Mouse (Mus musculus): ENCODE results near the gene Coro7. TPM values are rescaled to one million over a fixed set of nuclear protein-coding genes. Genes with fewer than 3 reads are reported as not detected.
"Not testable (repeated sequence)": the region's sequence is repeated elsewhere in the genome, so short reads cannot be mapped to it uniquely, and the experiment has no call there.

Coro7 gene
- polyA plus RNA-seq, 1 experiment from 2014 or later = 22.0 TPM

DNA sequence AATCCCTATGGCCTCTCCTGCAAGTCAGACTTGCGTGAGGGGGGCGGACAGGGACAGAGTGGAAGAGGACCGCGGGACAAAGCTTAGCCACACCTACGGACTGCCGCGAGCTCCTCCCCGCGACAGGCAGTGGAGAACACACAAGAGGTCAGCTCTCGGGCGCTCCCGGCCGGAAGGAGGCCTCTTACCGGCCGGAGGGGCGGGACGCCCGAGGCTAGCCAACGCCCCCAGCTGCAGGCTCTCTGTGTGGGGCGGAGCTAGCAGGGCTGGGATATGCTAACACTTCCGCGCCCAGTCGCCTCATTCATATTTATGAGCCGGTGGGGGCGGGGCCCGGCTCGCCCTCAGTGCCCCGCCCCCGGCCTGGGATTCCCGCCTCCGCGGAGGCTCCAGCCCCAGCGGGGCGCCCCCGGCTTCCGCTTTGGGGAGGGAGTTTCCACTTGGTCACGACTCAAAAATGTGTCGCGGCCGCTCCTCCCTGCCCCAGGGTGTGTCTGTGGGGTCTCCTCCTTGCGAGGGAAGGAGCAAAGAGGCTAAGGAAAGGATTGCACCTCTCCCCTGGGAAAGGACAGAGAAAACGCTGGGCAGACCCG, 93.0 kb downstream of the Coro7 start:
- Histone ChIP-seq H3K4me1 (peaks cover 28% of the 10 kb centered on the region), H3K27ac (peak overlapping the region; percentile 89), H3K9me3 (replicated peaks) (no peaks in the 10 kb centered on the region), H3K36me3 (peaks cover 18% of the 10 kb centered on the region), H3K4me2 (peak overlapping the region; percentile 70), H3K4me3 (replicated peaks) (peak overlapping the region; percentile 46), H3K27me3 (no peaks in the 10 kb centered on the region), H3K9ac (peak overlapping the region; percentile 50)
- ATAC-seq (replicated peaks; ENCODE audit: low FRiP score) = peak; percentile 98
- WGBS = under 1% methylated on average over 43 of the region's 43 CpGs

DNA sequence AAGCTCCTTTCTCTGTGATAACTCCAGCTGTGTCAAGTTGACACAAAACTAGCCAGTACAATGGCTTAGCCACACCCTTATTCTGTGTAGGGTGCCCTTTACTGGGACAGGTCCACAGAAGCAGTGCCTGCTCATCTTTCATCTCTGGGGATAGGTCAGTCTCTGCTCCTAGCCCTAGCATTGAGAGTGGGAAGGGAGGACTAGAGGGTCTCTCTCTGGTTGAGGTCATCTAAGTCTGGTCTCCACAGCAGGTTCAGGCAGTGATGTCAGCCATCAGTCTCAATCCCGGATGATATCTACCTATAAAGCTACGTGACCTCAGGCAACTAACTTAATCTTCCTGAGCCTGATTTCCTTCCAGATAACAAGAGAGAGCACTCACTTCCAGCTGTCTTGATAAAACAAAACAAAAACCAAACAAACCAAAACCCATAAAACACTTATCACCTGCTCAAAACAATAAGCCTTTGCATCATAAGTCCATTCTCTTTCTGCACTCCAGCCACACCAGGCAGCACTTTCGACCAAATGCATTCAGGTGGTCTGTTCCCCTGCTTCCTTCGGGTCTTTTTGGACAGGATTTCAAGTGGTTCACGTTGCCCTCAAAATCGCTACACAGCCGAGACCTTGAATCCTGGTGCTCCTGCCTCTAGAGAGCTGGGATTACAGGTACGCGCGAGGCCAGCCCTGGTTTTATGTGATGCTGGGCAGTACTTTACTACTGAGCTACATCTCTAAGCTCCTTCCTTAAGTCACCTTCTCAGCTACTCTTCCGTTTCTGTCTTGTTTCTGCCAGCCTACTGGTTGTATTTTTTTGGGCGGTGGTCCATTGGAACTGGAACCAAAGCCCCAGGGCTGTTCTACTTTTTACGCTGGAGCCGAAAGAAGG, 93.7 kb downstream of the Coro7 start:
- Histone ChIP-seq H3K4me3 (replicated peaks) (peak overlapping the region; percentile 46), H3K4me2 (peak overlapping the region; percentile 70), H3K27ac (peak overlapping the region; percentile 89), H3K9ac (peak overlapping the region; percentile 50), H3K9me3 (replicated peaks) (no peaks in the 10 kb centered on the region), H3K4me1 (peaks cover 27% of the 10 kb centered on the region), H3K36me3 (peaks cover 16% of the 10 kb centered on the region), H3K27me3 (no peaks in the 10 kb centered on the region)
- 5% methylated on average over 14 of the region's 14 CpGs for WGBS
- peak; percentile 50 for ATAC-seq (replicated peaks; ENCODE audit: low FRiP score)

GRCm38 (mm10) chr16:4584438-4584837, 95.1 kb downstream of the Coro7 start:
- Histone ChIP-seq H3K27ac (no peak overlapping the region), H3K9ac (no peak overlapping the region), H3K4me2 (no peak overlapping the region), H3K4me1 (peaks cover 27% of the 10 kb centered on the region), H3K36me3 (peaks cover 2% of the 10 kb centered on the region; the same call in 1 of the 2 replicates), H3K27me3 (no peaks in the 10 kb centered on the region), H3K4me3 (replicated peaks) (no peak overlapping the region), H3K9me3 (replicated peaks) (no peaks in the 10 kb centered on the region)
- 82% methylated on average over 5 of the region's 5 CpGs for WGBS
- no peak for ATAC-seq (replicated peaks; ENCODE audit: low FRiP score)

DNA sequence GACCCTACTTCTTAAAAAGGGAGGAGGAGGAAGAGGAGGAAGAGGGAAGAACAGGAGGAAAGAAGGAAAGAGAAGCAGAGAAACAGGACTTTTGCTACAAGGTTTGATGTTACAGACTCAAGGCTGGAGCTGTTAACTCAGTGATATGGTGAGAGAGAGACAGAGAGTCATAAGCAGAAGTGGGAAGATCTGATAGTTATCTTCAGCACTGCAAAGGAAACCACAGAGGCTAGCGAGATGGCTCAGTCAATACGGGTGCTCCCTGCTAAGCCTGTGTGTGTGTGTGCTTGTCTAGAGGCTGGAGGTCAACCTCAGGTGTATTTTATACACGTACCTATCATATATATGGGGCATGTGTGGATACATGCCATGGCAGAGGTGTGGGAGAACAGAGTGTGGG, 95.8 kb downstream of the Coro7 start:
- Histone ChIP-seq H3K4me2 (no peak overlapping the region), H3K27me3 (no peaks in the 10 kb centered on the region), H3K4me3 (replicated peaks) (no peak overlapping the region), H3K9ac (no peak overlapping the region), H3K4me1 (peaks cover 29% of the 10 kb centered on the region), H3K9me3 (replicated peaks) (no peaks in the 10 kb centered on the region), H3K27ac (no peak overlapping the region), H3K36me3 (no peaks in the 10 kb centered on the region)
- WGBS = 76% methylated on average over 3 of the region's 3 CpGs
- ATAC-seq (replicated peaks; ENCODE audit: low FRiP score) = no peak

- H3K9me3 ChIP-seq (replicated peaks); H3K27me3 ChIP-seq; H3K4me3 ChIP-seq (replicated peaks); H3K36me3 ChIP-seq; H3K9ac ChIP-seq; H3K4me2 ChIP-seq; ATAC-seq (replicated peaks; ENCODE audit: low FRiP score); H3K27ac ChIP-seq: not testable (repeated sequence)
- WGBS = 86% methylated on average over 4 of the region's 4 CpGs
- H3K4me1 ChIP-seq = peaks cover 13% of the 10 kb centered on the region
These were observed 98.4 kb downstream of the Coro7 start for GRCm38 (mm10) chr16:4581179-4581578.

DNA sequence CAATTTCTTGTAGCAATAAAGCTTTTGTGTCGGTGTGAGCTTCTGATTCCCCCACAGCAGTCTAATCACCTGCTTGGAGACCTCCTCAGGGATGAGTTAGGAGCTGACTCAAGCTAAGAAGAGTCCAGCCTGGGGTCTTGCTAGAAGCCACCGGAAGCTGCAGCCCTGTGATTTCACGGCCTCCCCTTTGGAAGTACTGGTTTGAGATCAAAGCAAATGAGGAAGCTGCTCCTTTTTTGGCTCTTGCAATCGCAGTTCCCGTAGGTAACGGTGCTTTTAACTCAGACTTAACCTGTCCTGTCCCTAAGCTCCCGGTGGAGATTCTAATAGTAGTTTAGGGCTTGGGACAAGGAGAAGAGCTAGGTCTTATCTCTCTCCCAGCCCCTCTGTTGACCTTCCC, 100.9 kb downstream of the Coro7 start:
- WGBS = 51% methylated on average over 7 of the region's 7 CpGs
- H3K27me3 ChIP-seq = no peaks in the 10 kb centered on the region
- no peak for ATAC-seq (replicated peaks; ENCODE audit: low FRiP score)
- no peaks in the 10 kb centered on the region for H3K36me3 ChIP-seq
- no peak overlapping the region for H3K4me2 ChIP-seq
- H3K4me1 ChIP-seq = 0 out of 2 replicates have a peak, but pooled peaks cover 6% of the 10 kb centered on the region
- no peak overlapping the region for H3K4me3 ChIP-seq (replicated peaks)
- H3K9me3 ChIP-seq (replicated peaks) = no peaks in the 10 kb centered on the region
- H3K27ac ChIP-seq = no peak overlapping the region
- H3K9ac ChIP-seq = no peak overlapping the region

DNA sequence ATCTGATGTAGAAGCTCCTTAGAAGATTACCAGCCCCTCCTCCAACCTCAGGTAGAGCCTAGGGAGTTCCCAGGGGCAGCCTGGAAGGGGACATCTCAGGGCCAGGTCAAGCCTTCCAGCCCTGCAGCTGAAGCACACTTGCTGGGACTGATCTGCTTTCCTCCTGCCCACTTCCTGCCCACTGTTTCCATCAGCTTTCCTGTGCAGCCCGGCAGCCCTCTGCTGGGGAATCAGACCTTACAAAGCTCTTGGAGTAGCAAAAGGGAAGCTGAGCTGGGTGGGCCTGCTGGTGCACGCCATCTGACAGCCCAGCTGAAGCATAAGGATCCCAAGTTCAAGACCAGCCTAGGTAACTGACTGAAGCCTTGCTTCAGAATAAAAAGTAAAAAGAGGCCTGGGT, 102.7 kb downstream of the Coro7 start:
- Histone ChIP-seq H3K36me3 (no peaks in the 10 kb centered on the region), H3K9ac (no peak overlapping the region), H3K9me3 (replicated peaks) (no peaks in the 10 kb centered on the region), H3K4me2 (no peak overlapping the region), H3K4me3 (replicated peaks) (no peak overlapping the region), H3K4me1 (0 out of 2 replicates have a peak, but pooled peaks cover 6% of the 10 kb centered on the region), H3K27me3 (no peaks in the 10 kb centered on the region), H3K27ac (no peak overlapping the region)
- WGBS = 52% methylated on average over 2 of the region's 2 CpGs
- no peak for ATAC-seq (replicated peaks; ENCODE audit: low FRiP score)

Other genes with a start within 250 kb of the Coro7 start
- 19.2 and 23.8 TPM in 2 replicates for gene Srl, start 138.0 kb downstream of the Coro7 start, polyA plus RNA-seq (2015; fragmentation: Nextera tagmentation; extraction: Ambion mirVana)
- 24.6 and 25.7 TPM in 2 replicates for gene Tfap4, start 119.9 kb downstream of the Coro7 start, polyA plus RNA-seq (2015; fragmentation: Nextera tagmentation; extraction: Ambion mirVana)
- gene Glis2, start 85.1 kb downstream of the Coro7 start, polyA plus RNA-seq (2015; fragmentation: Nextera tagmentation; extraction: Ambion mirVana) = 41.2 and 43.8 TPM in 2 replicates
- gene Pam16, start 54.8 kb downstream of the Coro7 start, polyA plus RNA-seq (2015; fragmentation: Nextera tagmentation; extraction: Ambion mirVana) = 90.1 and 92.6 TPM in 2 replicates
- 22.7 and 23.5 TPM in 2 replicates for gene Vasn, start 39.8 kb downstream of the Coro7 start, polyA plus RNA-seq (2015; fragmentation: Nextera tagmentation; extraction: Ambion mirVana)
- 77.7 and 81.4 TPM in 2 replicates for gene Dnaja3, start 39.8 kb downstream of the Coro7 start, polyA plus RNA-seq (2015; fragmentation: Nextera tagmentation; extraction: Ambion mirVana)
- gene Nmral1, start 39.6 kb upstream of the Coro7 start, polyA plus RNA-seq (2015; fragmentation: Nextera tagmentation; extraction: Ambion mirVana) = 98.2 and 99.8 TPM in 2 replicates
- gene Hmox2, start 46.6 kb upstream of the Coro7 start, polyA plus RNA-seq (2015; fragmentation: Nextera tagmentation; extraction: Ambion mirVana) = 106 and 111 TPM in 2 replicates
- 101 and 108 TPM in 2 replicates for gene Cdip1, start 110.5 kb upstream of the Coro7 start, polyA plus RNA-seq (2015; fragmentation: Nextera tagmentation; extraction: Ambion mirVana)
- gene 4930562C15Rik, start 155.6 kb upstream of the Coro7 start, polyA plus RNA-seq (2015; fragmentation: Nextera tagmentation; extraction: Ambion mirVana) = 0.19 and 0.83 TPM in 2 replicates
- 37.4 and 39.7 TPM in 2 replicates for gene Ubald1, start 200.5 kb upstream of the Coro7 start, polyA plus RNA-seq (2015; fragmentation: Nextera tagmentation; extraction: Ambion mirVana)
- gene Mgrn1, start 206.5 kb upstream of the Coro7 start, polyA plus RNA-seq (2015; fragmentation: Nextera tagmentation; extraction: Ambion mirVana) = 88.2 and 98.1 TPM in 2 replicates

Measured in kidney, embryonic 15.5 days (tissue).